Mouse (Mus musculus): ENCODE results near the gene Gm525.
"Not testable (repeated sequence)": the region's sequence is repeated elsewhere in the genome, so short reads cannot be mapped to it uniquely, and the experiment has no call there.

Gene Gm525

DNA sequence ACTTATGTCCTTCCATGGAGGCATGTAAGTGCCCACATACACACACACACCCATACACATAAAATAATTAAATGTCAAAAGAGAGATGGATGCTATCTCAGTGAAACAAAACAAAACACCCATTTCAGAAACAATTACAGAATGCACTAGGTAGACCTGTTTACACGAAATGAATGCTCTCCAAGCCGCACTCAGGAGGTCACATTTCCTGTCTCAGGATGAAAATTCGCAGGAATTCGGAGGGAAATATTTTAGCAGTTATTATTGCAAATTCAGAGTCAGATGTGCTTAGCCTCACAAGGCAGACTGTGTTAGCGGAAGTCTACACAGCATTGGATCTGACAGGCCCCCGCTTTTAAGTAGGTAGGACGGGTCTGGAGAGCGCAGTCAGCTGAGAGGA is at the start of gene Gm525:
TSS of gene Gm525 (plus strand) at position 301 of the 400 bp plus-strand sequence.
- no peak for DNase-seq (ENCODE audit: low read depth, low spot score)

- DNase-seq (ENCODE audit: low read depth, low spot score) = no peak
These were observed 49.3 kb upstream of the Gm525 start for GRCm38 (mm10) chr11:89024181-89024881.

DNA sequence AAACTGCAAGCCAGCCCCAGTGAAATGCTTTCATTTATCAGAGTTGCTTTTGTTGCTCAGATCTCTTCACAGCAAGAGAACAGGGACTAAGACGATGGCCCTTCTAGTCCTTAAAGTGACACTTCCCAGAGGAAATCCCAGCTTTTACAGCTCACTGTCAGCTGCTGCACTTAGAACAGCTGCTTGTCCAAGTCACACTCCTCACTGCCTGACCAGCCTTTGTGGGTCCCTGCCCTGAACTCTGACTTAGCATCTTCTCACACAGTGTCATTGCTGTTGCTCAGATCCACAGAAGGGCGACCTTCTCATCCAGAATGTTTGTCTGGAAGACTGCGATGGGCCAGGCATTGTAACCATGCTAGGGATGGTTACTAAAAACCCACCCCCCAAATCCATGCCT is 48.0 kb upstream of the Gm525 start:
- DNase-seq (ENCODE audit: low read depth, low spot score) = no peak

DNA sequence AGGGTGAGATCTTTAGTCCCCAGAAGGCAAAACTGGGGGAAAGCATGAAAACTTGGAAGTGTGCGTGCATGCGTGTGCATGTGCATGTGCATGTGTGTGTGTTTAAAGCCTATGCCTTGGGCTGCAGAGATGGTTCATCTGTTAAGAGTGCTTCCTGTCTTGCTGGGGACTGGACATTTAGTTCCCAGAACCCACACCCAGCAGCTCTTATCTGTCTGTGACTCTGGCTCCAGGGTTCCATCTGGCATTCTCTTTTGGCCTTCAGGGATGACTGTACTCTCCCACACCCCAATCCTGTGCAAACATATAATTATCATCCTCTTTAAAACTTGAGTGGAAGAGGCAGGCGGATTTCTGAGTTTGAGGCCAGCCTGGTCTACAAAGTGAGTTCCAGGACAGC is 47.5 kb upstream of the Gm525 start:
- no peak for DNase-seq (ENCODE audit: low read depth, low spot score)

GRCm38 (mm10) chr11:89027955-89028361 is 45.7 kb upstream of the Gm525 start:
- DNase-seq (ENCODE audit: low read depth, low spot score) = no peak

DNA sequence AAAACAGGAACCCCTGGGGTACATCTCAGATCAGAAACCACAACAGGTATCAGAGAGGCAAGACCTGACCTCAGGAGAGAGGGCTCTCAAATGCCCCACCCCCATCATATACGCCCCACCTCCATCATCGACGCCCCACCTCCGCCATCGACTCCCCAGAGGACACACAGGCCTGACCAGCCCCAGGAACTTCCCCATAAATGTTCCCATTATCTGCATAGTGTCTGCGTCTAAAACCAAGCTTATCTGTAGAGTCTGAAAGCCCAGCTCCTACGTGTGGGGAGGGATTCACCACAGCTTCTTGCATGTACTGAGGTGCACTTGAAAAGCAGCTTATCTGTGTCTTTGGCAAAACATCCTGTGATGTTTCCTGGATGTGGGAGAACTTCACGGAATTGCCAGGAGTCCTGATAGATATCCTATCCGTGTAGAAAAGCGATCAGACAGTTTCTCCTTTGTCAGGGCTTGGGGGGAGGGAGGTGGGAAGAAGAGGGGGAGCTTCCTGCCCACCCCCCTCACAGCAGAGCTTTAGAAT is 44.7 kb upstream of the Gm525 start:
- no peak for DNase-seq (ENCODE audit: low read depth, low spot score)

DNA sequence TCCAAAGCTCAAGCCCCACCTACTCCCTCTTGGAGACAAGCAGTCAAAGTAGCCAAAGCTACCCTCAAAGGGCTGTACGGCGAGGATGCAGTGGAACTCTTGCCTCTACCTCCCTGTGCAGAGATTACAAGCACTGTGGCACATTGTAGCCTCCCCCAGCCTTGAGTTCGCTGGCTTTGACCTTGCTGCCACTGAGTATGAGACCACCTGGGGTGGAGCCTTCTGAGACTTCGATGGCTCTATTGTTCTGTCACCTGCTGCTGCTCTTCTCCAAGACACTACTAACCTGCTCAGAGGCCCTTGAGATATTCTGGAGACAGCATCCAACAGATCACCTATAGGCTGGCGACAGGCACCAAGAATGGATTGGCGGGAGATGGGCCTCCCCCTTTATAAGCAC is 43.1 kb upstream of the Gm525 start:
- no peak for DNase-seq (ENCODE audit: low read depth, low spot score)

GRCm38 (mm10) chr11:89031189-89031588 is 42.5 kb upstream of the Gm525 start:
- DNase-seq (ENCODE audit: low read depth, low spot score) = no peak

- DNase-seq (ENCODE audit: low read depth, low spot score) = no peak
These were observed 39.0 kb upstream of the Gm525 start for GRCm38 (mm10) chr11:89034592-89034991.

- no peak for DNase-seq (ENCODE audit: low read depth, low spot score)
These were observed 38.1 kb upstream of the Gm525 start for GRCm38 (mm10) chr11:89035552-89035951.

GRCm38 (mm10) chr11:89038496-89038895 is 35.1 kb upstream of the Gm525 start:
- DNase-seq (ENCODE audit: low read depth, low spot score) = no peak

GRCm38 (mm10) chr11:89039325-89039724 is 34.3 kb upstream of the Gm525 start:
- no peak for DNase-seq (ENCODE audit: low read depth, low spot score)

GRCm38 (mm10) chr11:89041073-89041472 is 32.6 kb upstream of the Gm525 start:
- DNase-seq (ENCODE audit: low read depth, low spot score) = not testable (repeated sequence)

- no peak for DNase-seq (ENCODE audit: low read depth, low spot score)
These were observed 30.6 kb upstream of the Gm525 start for GRCm38 (mm10) chr11:89043046-89043445.

DNA sequence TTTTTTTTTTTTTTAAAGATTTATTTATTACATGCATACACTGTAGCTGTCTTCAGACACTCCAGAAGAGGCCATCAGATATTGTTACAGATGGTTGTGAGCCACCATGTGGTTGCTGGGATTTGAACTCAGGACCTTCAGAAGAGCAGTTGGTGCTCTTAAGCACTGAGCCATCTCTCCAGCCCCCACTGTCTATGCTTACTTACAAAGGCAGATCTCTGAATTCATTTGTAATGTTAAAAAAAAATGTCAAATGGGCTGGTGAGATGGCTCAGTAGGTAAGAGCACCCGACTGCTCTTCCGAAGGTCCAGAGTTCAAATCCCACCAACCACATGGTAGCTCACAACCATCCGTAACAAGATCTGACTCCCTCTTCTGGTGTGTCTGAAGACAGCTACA is 28.1 kb upstream of the Gm525 start:
- not testable (repeated sequence) for DNase-seq (ENCODE audit: low read depth, low spot score)

DNA sequence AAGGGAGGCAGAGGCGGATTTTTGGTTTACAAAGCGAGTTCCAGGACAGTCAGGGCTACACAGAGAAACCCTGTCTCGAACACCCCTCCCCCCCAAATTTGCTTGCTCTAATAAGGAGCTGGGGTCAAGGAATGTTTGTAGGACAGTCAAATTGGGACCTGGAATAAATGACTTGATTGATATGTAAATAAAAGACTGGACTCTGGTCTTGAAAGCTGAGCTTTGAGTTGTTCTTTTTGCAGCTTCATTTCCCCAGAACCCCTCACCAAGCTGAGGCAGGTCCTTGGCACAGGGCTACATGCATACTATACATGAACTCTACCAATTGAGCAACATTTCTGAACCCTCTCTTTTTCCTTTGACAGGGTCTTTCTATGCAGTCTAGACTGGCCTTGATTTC is 27.6 kb upstream of the Gm525 start:
- no peak for DNase-seq (ENCODE audit: low read depth, low spot score)

- no peak for DNase-seq (ENCODE audit: low read depth, low spot score)
These were observed 21.9 kb upstream of the Gm525 start for GRCm38 (mm10) chr11:89051767-89052166.

- DNase-seq (ENCODE audit: low read depth, low spot score) = no peak
These were observed 17.5 kb upstream of the Gm525 start for GRCm38 (mm10) chr11:89055931-89056690.

- no peak for DNase-seq (ENCODE audit: low read depth, low spot score)
These were observed 14.9 kb upstream of the Gm525 start for GRCm38 (mm10) chr11:89058515-89059270.

DNA sequence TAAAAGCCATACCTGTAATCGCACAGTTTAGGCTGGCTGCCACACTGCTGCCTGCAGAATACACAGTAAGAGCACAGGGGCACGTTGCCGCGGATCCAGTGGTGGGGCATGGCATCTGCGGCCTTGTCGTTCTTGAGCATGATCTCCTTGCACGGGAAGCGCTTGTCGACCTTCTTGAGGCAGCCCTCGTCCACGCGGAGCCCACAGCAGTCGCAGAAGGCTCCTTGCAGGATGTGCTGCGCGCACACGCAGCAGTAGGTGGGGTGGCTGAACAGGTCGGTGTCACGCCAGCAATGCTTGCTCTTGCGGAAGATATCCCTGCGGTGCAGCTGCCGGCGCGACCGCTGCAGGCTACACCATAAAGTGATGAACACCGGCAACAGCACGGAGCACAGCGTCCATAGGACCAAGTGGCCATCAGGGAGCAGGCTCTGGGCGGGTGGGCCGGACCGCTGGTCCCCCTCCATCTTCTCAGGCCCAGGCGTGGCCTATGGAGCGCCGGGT is 13.7 kb upstream of the Gm525 start:
- DNase-seq (ENCODE audit: low read depth, low spot score) = peak; percentile 35

DNA sequence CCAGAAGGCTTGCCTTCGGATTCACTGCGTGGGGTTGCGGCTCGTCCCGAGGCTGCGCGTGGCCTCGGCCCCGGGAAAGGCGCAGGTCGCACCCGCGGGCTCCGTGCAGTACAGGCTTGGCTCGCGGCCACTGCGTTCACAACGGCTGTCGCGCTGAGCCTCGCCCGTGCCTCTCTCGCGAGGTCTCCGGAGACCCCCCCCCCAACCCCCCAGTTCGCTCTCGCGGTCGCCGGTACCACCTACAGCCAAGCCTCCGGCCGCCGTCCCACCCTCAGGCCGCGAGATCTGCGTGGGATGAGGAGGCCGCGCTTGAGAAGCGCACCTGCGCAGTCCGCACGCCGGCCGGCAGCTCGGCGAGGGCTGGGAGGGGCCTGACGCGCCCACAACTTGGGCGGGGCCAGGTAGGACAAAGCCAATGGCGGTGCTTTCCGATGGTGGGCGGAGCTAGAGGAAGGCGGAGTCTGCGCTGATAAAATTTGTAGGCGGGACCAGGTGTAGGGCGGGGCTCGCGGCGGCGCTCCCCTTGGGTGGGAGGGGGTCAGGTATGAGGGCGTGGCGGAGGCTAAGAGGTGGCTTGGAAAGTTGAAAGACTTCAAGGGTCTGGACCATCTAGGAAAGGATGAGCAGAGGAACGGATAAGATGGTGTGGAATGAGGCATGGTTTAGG is 13.1 kb upstream of the Gm525 start:
- DNase-seq (ENCODE audit: low read depth, low spot score) = peak; percentile 80

Measured in embryo, embryonic 11.5 days (tissue).